Mouse (Mus musculus): Measurements from ENCODE around the gene Wnt9a. TPM values are rescaled to one million over a fixed set of nuclear protein-coding genes. Genes with fewer than 3 reads are reported as not detected.
A peak's percentile ranks its signal among the peaks of the same experiment; 100 is the strongest.

Gene Wnt9a
- total and polyA plus RNA-seq, 2 experiments from 2014 or later: 2.8 to 4.0 TPM

- Histone ChIP-seq H3K36me3 (replicated peaks; ENCODE audit: control insufficient read depth, insufficient read depth, low read length) (no peaks in the 10 kb centered on the region), H3K4me3 (ENCODE audit: low read depth, low read length) (no peak overlapping the region), H3K9me3 (replicated peaks; ENCODE audit: control insufficient read depth, low read length) (no peaks in the 10 kb centered on the region), H3K9ac (replicated peaks; ENCODE audit: low read depth, low read length) (no peak overlapping the region), H3K27ac (ENCODE audit: low read depth) (no peak overlapping the region), H3K4me2 (ENCODE audit: low read depth, low read length) (no peak overlapping the region), H3K4me1 (ENCODE audit: control insufficient read depth, insufficient read depth) (no peaks in the 10 kb centered on the region), H3K27me3 (ENCODE audit: control insufficient read depth, insufficient read depth, low read length) (peaks cover 17% of the 10 kb centered on the region; the same call in 1 of the 2 replicates)
- WGBS: 63% methylated on average over 6 of the region's 6 CpGs
- DNase-seq (ENCODE audit: low spot score): no peak
- TF ChIP-seq CTCF (IDR thresholded peaks at IDR 0.05; ENCODE audit: low read depth) (no peak), EP300 (IDR thresholded peaks at IDR 0.05; ENCODE audit: low read depth) (no peak)
- ATAC-seq (ENCODE audit: insufficient read depth, low read depth): no peak
These were observed 9.8 kb downstream of the Wnt9a start for GRCm38 (mm10) chr11:59316517-59316916.

DNA sequence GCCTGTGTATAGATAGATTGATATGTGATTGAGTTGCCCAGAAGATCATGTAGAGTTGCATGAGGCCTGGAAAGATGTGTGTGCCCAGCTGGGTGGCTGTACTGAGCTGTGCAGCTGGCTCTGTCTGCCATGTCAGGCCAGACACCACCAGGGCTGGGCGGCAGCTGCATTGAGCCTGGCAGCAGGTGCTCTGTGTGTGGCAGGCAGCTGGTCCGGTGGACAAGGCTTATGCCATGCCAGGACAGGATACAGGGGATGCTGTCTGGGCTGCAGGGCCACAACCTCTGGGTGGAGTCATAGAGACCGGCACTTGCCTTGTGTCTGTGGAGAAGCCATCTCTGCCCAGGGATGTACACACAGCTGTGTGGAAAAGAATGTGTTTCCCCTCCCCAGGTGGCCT is 16.3 kb downstream of the Wnt9a start:
- H3K9ac ChIP-seq (replicated peaks; ENCODE audit: low read depth, low read length): no peak overlapping the region
- H3K27ac ChIP-seq (ENCODE audit: low read depth): no peak overlapping the region
- H3K4me1 ChIP-seq (ENCODE audit: control insufficient read depth, insufficient read depth): no peaks in the 10 kb centered on the region
- H3K4me2 ChIP-seq (ENCODE audit: low read depth, low read length): no peak overlapping the region
- no peaks in the 10 kb centered on the region for H3K9me3 ChIP-seq (replicated peaks; ENCODE audit: control insufficient read depth, low read length)
- H3K36me3 ChIP-seq (replicated peaks; ENCODE audit: control insufficient read depth, insufficient read depth, low read length): no peaks in the 10 kb centered on the region
- DNase-seq (ENCODE audit: low spot score) (no peak), ATAC-seq (ENCODE audit: insufficient read depth, low read depth) (no peak)
- H3K4me3 ChIP-seq (ENCODE audit: low read depth, low read length): no peak overlapping the region
- 0 out of 2 replicates have a peak, but pooled peaks cover 4% of the 10 kb centered on the region for H3K27me3 ChIP-seq (ENCODE audit: control insufficient read depth, insufficient read depth, low read length)
- WGBS: 86% methylated on average over 3 of the region's 3 CpGs
- TF ChIP-seq CTCF (IDR thresholded peaks at IDR 0.05; ENCODE audit: low read depth) (no peak), EP300 (IDR thresholded peaks at IDR 0.05; ENCODE audit: low read depth) (no peak)

GRCm38 (mm10) chr11:59324777-59325176 is 18.0 kb downstream of the Wnt9a start:
- Histone ChIP-seq H3K27ac (ENCODE audit: low read depth) (no peak overlapping the region), H3K4me3 (ENCODE audit: low read depth, low read length) (no peak overlapping the region), H3K4me1 (ENCODE audit: control insufficient read depth, insufficient read depth) (no peaks in the 10 kb centered on the region), H3K4me2 (ENCODE audit: low read depth, low read length) (no peak overlapping the region), H3K27me3 (ENCODE audit: control insufficient read depth, insufficient read depth, low read length) (no peaks in the 10 kb centered on the region), H3K9me3 (replicated peaks; ENCODE audit: control insufficient read depth, low read length) (no peaks in the 10 kb centered on the region), H3K9ac (replicated peaks; ENCODE audit: low read depth, low read length) (no peak overlapping the region), H3K36me3 (replicated peaks; ENCODE audit: control insufficient read depth, insufficient read depth, low read length) (no peaks in the 10 kb centered on the region)
- no peak for DNase-seq (ENCODE audit: low spot score)
- TF ChIP-seq EP300 (IDR thresholded peaks at IDR 0.05; ENCODE audit: low read depth) (no peak), CTCF (IDR thresholded peaks at IDR 0.05; ENCODE audit: low read depth) (no peak)
- 45% methylated on average over 5 of the region's 5 CpGs for WGBS
- no peak for ATAC-seq (ENCODE audit: insufficient read depth, low read depth)

DNA sequence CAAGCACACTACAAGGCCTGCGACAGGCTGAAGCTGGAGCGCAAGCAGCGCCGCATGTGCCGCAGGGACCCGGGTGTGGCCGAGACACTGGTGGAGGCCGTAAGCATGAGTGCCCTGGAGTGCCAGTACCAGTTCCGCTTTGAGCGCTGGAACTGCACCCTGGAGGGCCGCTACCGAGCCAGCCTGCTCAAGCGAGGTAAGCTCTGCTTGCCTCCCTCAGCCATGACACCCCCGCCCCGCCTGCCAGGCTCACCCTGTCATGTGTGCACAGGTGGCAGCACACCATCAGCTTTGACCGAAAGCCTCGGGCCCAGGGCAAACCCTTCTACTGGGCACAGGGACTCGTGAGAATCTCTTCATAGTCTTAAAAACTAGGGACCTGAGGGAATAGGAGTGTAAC is 20.9 kb downstream of the Wnt9a start:
- DNase-seq (ENCODE audit: low spot score) (no peak), ATAC-seq (ENCODE audit: insufficient read depth, low read depth) (no peak)
- H3K4me1 ChIP-seq (ENCODE audit: control insufficient read depth, insufficient read depth): no peaks in the 10 kb centered on the region
- H3K27me3 ChIP-seq (ENCODE audit: control insufficient read depth, insufficient read depth, low read length): no peaks in the 10 kb centered on the region
- TF ChIP-seq CTCF (IDR thresholded peaks at IDR 0.05; ENCODE audit: low read depth): no peak
- TF ChIP-seq EP300 (IDR thresholded peaks at IDR 0.05; ENCODE audit: low read depth): no peak
- H3K27ac ChIP-seq (ENCODE audit: low read depth): no peak overlapping the region
- no peaks in the 10 kb centered on the region for H3K9me3 ChIP-seq (replicated peaks; ENCODE audit: control insufficient read depth, low read length)
- no peak overlapping the region for H3K9ac ChIP-seq (replicated peaks; ENCODE audit: low read depth, low read length)
- 85% methylated on average over 18 of the region's 18 CpGs for WGBS
- H3K4me2 ChIP-seq (ENCODE audit: low read depth, low read length): no peak overlapping the region
- no peak overlapping the region for H3K4me3 ChIP-seq (ENCODE audit: low read depth, low read length)
- no peaks in the 10 kb centered on the region for H3K36me3 ChIP-seq (replicated peaks; ENCODE audit: control insufficient read depth, insufficient read depth, low read length)

- WGBS: 64% methylated on average over 6 of the region's 6 CpGs
- Histone ChIP-seq H3K9ac (replicated peaks; ENCODE audit: low read depth, low read length) (no peak overlapping the region), H3K4me1 (ENCODE audit: control insufficient read depth, insufficient read depth) (no peaks in the 10 kb centered on the region), H3K4me2 (ENCODE audit: low read depth, low read length) (no peak overlapping the region), H3K9me3 (replicated peaks; ENCODE audit: control insufficient read depth, low read length) (no peaks in the 10 kb centered on the region), H3K27me3 (ENCODE audit: control insufficient read depth, insufficient read depth, low read length) (no peaks in the 10 kb centered on the region), H3K36me3 (replicated peaks; ENCODE audit: control insufficient read depth, insufficient read depth, low read length) (no peaks in the 10 kb centered on the region), H3K27ac (ENCODE audit: low read depth) (no peak overlapping the region), H3K4me3 (ENCODE audit: low read depth, low read length) (no peak overlapping the region)
- TF ChIP-seq CTCF (IDR thresholded peaks at IDR 0.05; ENCODE audit: low read depth) (no peak), EP300 (IDR thresholded peaks at IDR 0.05; ENCODE audit: low read depth) (no peak)
- no peak for ATAC-seq (ENCODE audit: insufficient read depth, low read depth)
- no peak for DNase-seq (ENCODE audit: low spot score)
These were observed 22.9 kb downstream of the Wnt9a start for GRCm38 (mm10) chr11:59329616-59330015.

DNA sequence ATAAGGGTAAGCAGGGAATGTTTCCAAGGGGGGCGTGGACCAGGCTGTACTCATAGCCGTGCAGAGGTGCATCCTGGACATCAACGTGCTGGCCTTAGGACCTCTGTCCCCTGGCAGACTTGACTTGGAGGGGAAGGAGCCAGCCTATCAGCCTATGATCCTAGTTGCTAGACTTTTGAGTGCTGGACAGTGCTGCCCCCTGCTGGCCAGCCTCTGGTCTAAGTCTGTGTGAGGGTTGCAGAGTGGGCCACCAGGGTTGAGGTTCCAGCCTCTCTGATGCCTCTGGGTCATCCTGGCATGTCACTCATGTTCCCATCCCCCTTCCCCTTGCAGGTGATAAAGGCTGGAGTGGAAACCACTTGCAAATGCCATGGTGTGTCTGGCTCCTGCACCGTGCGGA is 23.8 kb downstream of the Wnt9a start:
- ATAC-seq (ENCODE audit: insufficient read depth, low read depth): peak; percentile 40; the same call in 1 of the 2 replicates
- H3K36me3 ChIP-seq (replicated peaks; ENCODE audit: control insufficient read depth, insufficient read depth, low read length): no peaks in the 10 kb centered on the region
- WGBS: 38% methylated on average over 5 of the region's 5 CpGs
- H3K27me3 ChIP-seq (ENCODE audit: control insufficient read depth, insufficient read depth, low read length): no peaks in the 10 kb centered on the region
- no peak overlapping the region for H3K9ac ChIP-seq (replicated peaks; ENCODE audit: low read depth, low read length)
- H3K4me1 ChIP-seq (ENCODE audit: control insufficient read depth, insufficient read depth): no peaks in the 10 kb centered on the region
- H3K9me3 ChIP-seq (replicated peaks; ENCODE audit: control insufficient read depth, low read length): no peaks in the 10 kb centered on the region
- TF ChIP-seq CTCF (IDR thresholded peaks at IDR 0.05; ENCODE audit: low read depth): peak; percentile 66
- TF ChIP-seq EP300 (IDR thresholded peaks at IDR 0.05; ENCODE audit: low read depth): no peak
- no peak overlapping the region for H3K4me2 ChIP-seq (ENCODE audit: low read depth, low read length)
- H3K4me3 ChIP-seq (ENCODE audit: low read depth, low read length): no peak overlapping the region
- H3K27ac ChIP-seq (ENCODE audit: low read depth): no peak overlapping the region
- DNase-seq (ENCODE audit: low spot score): peak; percentile 31

Data from heart, postnatal 0 days (tissue).